Mouse (Mus musculus): Measurements from ENCODE around the gene Eif4b.

DNA sequence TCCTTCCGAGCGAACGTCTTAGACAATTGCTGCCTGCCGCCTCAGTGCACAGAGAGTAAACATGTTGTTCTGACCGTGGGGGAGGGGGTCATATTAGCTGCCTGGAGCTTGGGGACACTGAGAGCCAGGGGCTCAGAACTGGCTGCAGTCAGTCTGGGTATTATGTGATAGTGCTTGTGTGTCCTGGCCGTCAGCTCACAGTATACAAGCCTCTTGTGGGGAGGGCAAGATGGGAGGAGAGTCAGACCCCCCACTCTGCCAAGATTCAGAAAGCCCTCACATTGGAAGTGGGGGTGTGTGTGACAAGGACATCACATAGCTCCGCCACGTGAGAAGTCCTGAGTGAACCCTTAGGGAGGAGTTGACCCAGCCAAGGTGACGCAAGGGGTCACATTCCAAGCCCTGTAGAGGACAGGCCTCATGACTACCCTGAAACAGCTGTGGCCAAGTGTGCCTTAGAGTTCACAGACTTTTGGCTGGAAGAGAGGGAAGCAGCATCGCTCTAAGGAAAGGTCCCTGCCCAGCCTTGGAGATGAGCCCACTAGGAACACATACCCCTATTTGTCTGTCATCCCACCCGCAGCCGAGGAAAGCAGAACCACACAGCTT is 30.5 kb downstream of the Eif4b start:
- TF ChIP-seq CTCF (IDR thresholded peaks at IDR 0.05) (no peak), EP300 (IDR thresholded peaks at IDR 0.05) (peak; percentile 98)

All from lung, postnatal 0 days (tissue).